Mouse (Mus musculus): ENCODE measurements around the gene Slc9a8. TPM values are rescaled to one million over a fixed set of nuclear protein-coding genes. Genes with fewer than 3 reads are reported as not detected.
A peak's percentile ranks its signal among the peaks of the same experiment; 100 is the strongest.

Gene Slc9a8
- total RNA-seq, 1 experiment from 2014 or later, result 19.3 TPM

GRCm38 (mm10) chr2:167502554-167503252 lies 81.2 kb downstream of the Slc9a8 start:
- ATAC-seq (replicated peaks; ENCODE audit: low read depth, poor library complexity, severe bottlenecking), result peak; percentile 12

- peak; percentile 75 for ATAC-seq (replicated peaks; ENCODE audit: low read depth, poor library complexity, severe bottlenecking)
These were observed 81.9 kb downstream of the Slc9a8 start for GRCm38 (mm10) chr2:167503253-167503895.

GRCm38 (mm10) chr2:167503896-167504349 lies 82.4 kb downstream of the Slc9a8 start:
- no peak; the same call in 1 of the 2 replicates for ATAC-seq (replicated peaks; ENCODE audit: low read depth, poor library complexity, severe bottlenecking)

GRCm38 (mm10) chr2:167505127-167505526 lies 83.6 kb downstream of the Slc9a8 start:
- ATAC-seq (replicated peaks; ENCODE audit: low read depth, poor library complexity, severe bottlenecking), result peak; percentile 60

- ATAC-seq (replicated peaks; ENCODE audit: low read depth, poor library complexity, severe bottlenecking), result no peak
These were observed 85.2 kb downstream of the Slc9a8 start for GRCm38 (mm10) chr2:167506546-167507260.

GRCm38 (mm10) chr2:167507719-167508385 lies 86.3 kb downstream of the Slc9a8 start:
- ATAC-seq (replicated peaks; ENCODE audit: low read depth, poor library complexity, severe bottlenecking), result no peak

GRCm38 (mm10) chr2:167508569-167508968 lies 87.1 kb downstream of the Slc9a8 start:
- no peak for ATAC-seq (replicated peaks; ENCODE audit: low read depth, poor library complexity, severe bottlenecking)

- ATAC-seq (replicated peaks; ENCODE audit: low read depth, poor library complexity, severe bottlenecking), result peak; percentile 82
These were observed 89.0 kb downstream of the Slc9a8 start for GRCm38 (mm10) chr2:167510485-167510884.

- no peak for ATAC-seq (replicated peaks; ENCODE audit: low read depth, poor library complexity, severe bottlenecking)
These were observed 90.9 kb downstream of the Slc9a8 start for GRCm38 (mm10) chr2:167512365-167512764.

- peak; percentile 51 for ATAC-seq (replicated peaks; ENCODE audit: low read depth, poor library complexity, severe bottlenecking)
These were observed 91.5 kb downstream of the Slc9a8 start for GRCm38 (mm10) chr2:167512970-167513369.

GRCm38 (mm10) chr2:167514641-167515040 lies 93.1 kb downstream of the Slc9a8 start:
- no peak for ATAC-seq (replicated peaks; ENCODE audit: low read depth, poor library complexity, severe bottlenecking)

- ATAC-seq (replicated peaks; ENCODE audit: low read depth, poor library complexity, severe bottlenecking), result no peak
These were observed 94.2 kb downstream of the Slc9a8 start for GRCm38 (mm10) chr2:167515688-167516087.

GRCm38 (mm10) chr2:167519606-167520252 lies 98.2 kb downstream of the Slc9a8 start:
- ATAC-seq (replicated peaks; ENCODE audit: low read depth, poor library complexity, severe bottlenecking), result 0 out of 2 replicates have a peak, but pooled peaks have one; percentile 50

Other genes with a start within 250 kb of the Slc9a8 start
- 0.23 and 3.3 TPM in 2 replicates for gene Kcnb1, start 231.6 kb upstream of the Slc9a8 start, total RNA-seq (2017)
- gene Ptgis, start 181.1 kb upstream of the Slc9a8 start, total RNA-seq (2017), result not detected in 2 replicates
- 1.7 and 5.8 TPM in 2 replicates for gene B4galt5, start 72.5 kb upstream of the Slc9a8 start, total RNA-seq (2017)
- gene Rnf114, start 70.9 kb downstream of the Slc9a8 start, total RNA-seq (2017), result 22.9 and 29.9 TPM in 2 replicates
- gene Spata2, start 71.2 kb downstream of the Slc9a8 start, total RNA-seq (2017), result 7.6 and 9.9 TPM in 2 replicates
- gene Snai1, start 116.5 kb downstream of the Slc9a8 start, total RNA-seq (2017), result not detected in 2 replicates
- gene Ube2v1, start 210.4 kb downstream of the Slc9a8 start, total RNA-seq (2017), result 60.9 and 84.5 TPM in 2 replicates
- not detected in 2 replicates for gene Gm20431, start 239.8 kb downstream of the Slc9a8 start, total RNA-seq (2017)